Mouse (Mus musculus) naive thymus-derived CD4-positive, alpha-beta T cell, adult 2 months (primary cell): ENCODE results near the gene Ulk3.

Experiments
- DNase-seq: peaks from one replicate; pipeline ENCODE4 v3.0.0-alpha.2; 2011; ENCODE audit warnings: low read depth

The Ulk3 gene

GRCm38 (mm10) chr9:57644442-57644943, 55.2 kb downstream of the Ulk3 start:
- DNase-seq: no peak

- DNase-seq: peak; percentile 95
Observed at GRCm38 (mm10) chr9:57644944-57645893, 56.0 kb downstream of the Ulk3 start.
